Mouse (Mus musculus) granulocyte monocyte progenitor cell, adult 5-6 weeks (primary cell): ENCODE measurements around the gene Dcun1d3. TPM values are rescaled to one million over a fixed set of nuclear protein-coding genes. Genes with fewer than 3 reads are reported as not detected.

Source experiments
- ATAC-seq: replicated peaks from 2 replicates; pipeline ENCODE4 v1.8.0; 2016; ENCODE audit warnings: mild to moderate bottlenecking, moderate TSS enrichment, inconsistent platforms; ENCODE audit not compliant: poor library complexity, severe bottlenecking
- total RNA-seq, 2 experiments: library from RNA; stranded (forward) in 1 of 2; stranded (reverse) in 1 of 2; fragments of 200-712, 200-1000 nt in 1 of 2; fragments of >200 nt in 1 of 2; fragmentation: Nextera tagmentation in 1 of 2; gene quantifications; 2 replicates each; pipeline ENCODE4 v1.2.3; 2014 to 2017

Dcun1d3 gene
- total RNA-seq, 2 experiments from 2014 or later: 4.0 to 10.3 TPM

GRCm38 (mm10) chr7:119835996-119836777 is 59.9 kb downstream of the Dcun1d3 start:
- ATAC-seq: peak; percentile 95

- ATAC-seq: no peak
These were observed 60.7 kb downstream of the Dcun1d3 start for GRCm38 (mm10) chr7:119835371-119835770.

- no peak for ATAC-seq
These were observed 87.4 kb downstream of the Dcun1d3 start for GRCm38 (mm10) chr7:119808723-119809122.

GRCm38 (mm10) chr7:119807396-119807795 is 88.7 kb downstream of the Dcun1d3 start:
- no peak for ATAC-seq

Other genes with a start within 250 kb of the Dcun1d3 start
- not detected in 2 replicates for gene Acsm4, start 206.3 kb downstream of the Dcun1d3 start, total RNA-seq (2014; fragmentation: Nextera tagmentation)
- not detected in 2 replicates for gene Acsm4, start 206.3 kb downstream of the Dcun1d3 start, total RNA-seq (2017)
- 35.8 and 47.8 TPM in 2 replicates for gene Thumpd1, start 175.5 kb downstream of the Dcun1d3 start, total RNA-seq (2014; fragmentation: Nextera tagmentation)
- 102 and 109 TPM in 2 replicates for gene Thumpd1, start 175.5 kb downstream of the Dcun1d3 start, total RNA-seq (2017)
- not detected in 2 replicates for gene Acsm3, start 135.4 kb downstream of the Dcun1d3 start, total RNA-seq (2014; fragmentation: Nextera tagmentation)
- 0.13 TPM in 1 of 2 replicates, not detected in the other for gene Acsm3, start 135.4 kb downstream of the Dcun1d3 start, total RNA-seq (2017)
- 7.8 and 20.6 TPM in 2 replicates for gene Rexo5, start 102.3 kb downstream of the Dcun1d3 start, total RNA-seq (2014; fragmentation: Nextera tagmentation)
- 33.2 and 52.4 TPM in 2 replicates for gene Rexo5, start 102.3 kb downstream of the Dcun1d3 start, total RNA-seq (2017)
- gene Eri2, start 102.2 kb downstream of the Dcun1d3 start, total RNA-seq (2014; fragmentation: Nextera tagmentation): 7.7 and 12.2 TPM in 2 replicates
- gene Eri2, start 102.2 kb downstream of the Dcun1d3 start, total RNA-seq (2017): 15.0 and 16.5 TPM in 2 replicates
- 6.2 and 19.4 TPM in 2 replicates for gene Lyrm1, start 437 bp downstream of the Dcun1d3 start, total RNA-seq (2014; fragmentation: Nextera tagmentation)
- 3.8 and 5.0 TPM in 2 replicates for gene Lyrm1, start 437 bp downstream of the Dcun1d3 start, total RNA-seq (2017)
- gene Dnah3, start 199.0 kb upstream of the Dcun1d3 start, total RNA-seq (2014; fragmentation: Nextera tagmentation): not detected in 2 replicates
- gene Dnah3, start 199.0 kb upstream of the Dcun1d3 start, total RNA-seq (2017): not detected in 2 replicates
- gene Tmem159, start 206.1 kb upstream of the Dcun1d3 start, total RNA-seq (2014; fragmentation: Nextera tagmentation): 4.7 and 14.4 TPM in 2 replicates
- 7.7 and 7.8 TPM in 2 replicates for gene Tmem159, start 206.1 kb upstream of the Dcun1d3 start, total RNA-seq (2017)
- not detected in 2 replicates for gene Zp2, start 249.0 kb upstream of the Dcun1d3 start, total RNA-seq (2014; fragmentation: Nextera tagmentation)
- gene Zp2, start 249.0 kb upstream of the Dcun1d3 start, total RNA-seq (2017): not detected in 2 replicates